Mouse (Mus musculus) midbrain, postnatal 0 days (tissue): ENCODE measurements around the gene Mrpl22. TPM values are rescaled to one million over a fixed set of nuclear protein-coding genes. Genes with fewer than 3 reads are reported as not detected.
A peak's percentile ranks its signal among the peaks of the same experiment; 100 is the strongest.

Source experiments
- ATAC-seq: fragments of 200-750 bp; cut with Nextera tagmentation; 2 replicates; pipeline ENCODE4 v1.8.0; 2017; ENCODE audit warnings: moderate number of reproducible peaks, mild to moderate bottlenecking, moderate TSS enrichment, moderate library complexity; ENCODE audit not compliant: low FRiP score
- DNase-seq: peaks from one replicate; pipeline ENCODE4 v3.0.0-alpha.2; 2015; ENCODE audit warnings: low spot score
- H3K27ac ChIP-seq: fragments of 300-500 bp; sonication (generic); 2 replicates; pipeline ENCODE4 v1.5.1; 2014; ENCODE audit warnings: low read depth, mild to moderate bottlenecking, low read length, mixed read lengths
- H3K27me3 ChIP-seq: fragments of 300-500 bp; sonication (generic); 2 replicates; pipeline ENCODE4 v1.6.1; 2014; ENCODE audit warnings: low read length, control low read depth, mixed read lengths; ENCODE audit not compliant: insufficient read depth
- H3K36me3 ChIP-seq: fragments of 300-500 bp; sonication (generic); 2 replicates; pipeline ENCODE4 v1.6.1; 2014; ENCODE audit warnings: low read length, control low read depth, mixed read lengths; ENCODE audit not compliant: insufficient read depth
- H3K4me1 ChIP-seq: fragments of 300-500 bp; sonication (generic); 2 replicates; pipeline ENCODE4 v1.6.1; 2014; ENCODE audit warnings: mild to moderate bottlenecking, control low read depth, antibody characterized with exemption, low read length, mixed read lengths; ENCODE audit not compliant: insufficient read depth
- H3K4me2 ChIP-seq: fragments of 300-500 bp; sonication (generic); 2 replicates; pipeline ENCODE4 v1.6.1; 2014; ENCODE audit warnings: low read depth, mild to moderate bottlenecking, low read length, mixed read lengths; ENCODE audit not compliant: poor library complexity, severe bottlenecking
- H3K4me3 ChIP-seq: fragments of 300-500 bp; sonication (generic); 2 replicates; pipeline ENCODE4 v1.5.1; 2014; ENCODE audit warnings: low read depth, mild to moderate bottlenecking, low read length, moderate library complexity
- H3K9ac ChIP-seq: fragments of 300-500 bp; sonication (generic); replicated peaks from 2 replicates; pipeline ENCODE4 v1.6.1; 2014; ENCODE audit warnings: mild to moderate bottlenecking, low read length, moderate library complexity, mixed read lengths; ENCODE audit not compliant: poor library complexity, severe bottlenecking
- H3K9me3 ChIP-seq: fragments of 300-500 bp; sonication (generic); 2 replicates; pipeline ENCODE4 v1.6.1; 2016; ENCODE audit warnings: low read length, control low read depth
- CTCF ChIP-seq: IDR thresholded peaks from 2 replicates; pipeline ENCODE4 v1.5.1; 2016; ENCODE audit warnings: antibody characterized with exemption, mild to moderate bottlenecking
- WGBS: fragments of 180-500 bp; shearing (Covaris S2); extraction: QIAGEN DNeasy Blood & Tissue Kit; methylation state at CpG from one replicate; pipeline ENCODE4 v1.1.7; 2014; 5-methylcytosine and 5-hydroxymethylcytosine counted together
- polyA plus RNA-seq: library from polyadenylated mRNA; unstranded; fragments of >200 nt; fragmentation: Nextera tagmentation; extraction: Ambion mirVana; gene quantifications from 2 replicates; pipeline ENCODE4 v1.2.1, GENCODE M21; 2015
- total RNA-seq: library from RNA; depleted of rRNA; stranded (reverse); fragments of >200 nt; gene quantifications from 2 replicates; pipeline ENCODE4 v1.2.3, GENCODE M21; 2014

The Mrpl22 gene
- total and polyA plus RNA-seq, 2 experiments from 2014 or later: 33.5 to 88.3 TPM

DNA sequence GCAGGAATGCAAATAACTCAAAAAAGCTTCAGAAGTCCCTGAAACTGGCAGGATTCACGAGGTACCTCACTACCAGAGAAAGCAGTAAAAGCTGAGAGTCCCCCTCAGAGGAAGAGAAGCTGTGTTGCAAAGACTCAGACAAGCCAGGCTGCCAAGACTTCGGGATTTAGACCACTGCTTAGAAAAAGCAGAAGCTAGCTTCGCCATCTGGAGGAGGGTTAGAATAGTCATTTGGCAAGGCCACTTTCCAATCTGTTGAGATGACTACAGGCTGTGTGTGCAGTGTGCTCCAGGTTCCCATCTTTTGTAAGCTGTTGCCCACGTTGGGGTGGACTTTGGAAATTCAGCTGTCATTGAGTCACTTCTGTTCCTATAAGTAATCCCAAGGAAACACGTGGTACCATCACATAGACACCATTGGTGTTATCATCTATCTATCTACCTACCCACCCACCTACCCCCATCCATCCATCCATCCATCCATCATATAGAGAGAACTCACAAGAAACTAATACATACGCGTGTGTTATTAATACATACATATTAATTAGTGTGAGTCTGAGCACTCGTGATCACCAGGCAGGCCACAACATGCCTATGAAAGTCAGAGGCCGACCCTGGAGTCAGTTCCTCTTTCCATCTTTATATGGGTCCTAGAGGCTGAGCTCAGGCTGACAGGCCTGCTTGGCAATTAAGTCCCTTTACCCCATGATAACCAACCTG, 27.6 kb upstream of the Mrpl22 start:
- Histone ChIP-seq H3K36me3 (peaks cover 74% of the 10 kb centered on the region), H3K27ac (no peak overlapping the region), H3K4me2 (no peak overlapping the region), H3K4me3 (no peak overlapping the region), H3K9me3 (no peaks in the 10 kb centered on the region), H3K9ac (no peak overlapping the region), H3K4me1 (no peaks in the 10 kb centered on the region), H3K27me3 (no peaks in the 10 kb centered on the region)
- 91% methylated on average over 9 of the region's 9 CpGs for WGBS
- no peak for ATAC-seq
- DNase-seq: no peak
- no peak for TF ChIP-seq CTCF

DNA sequence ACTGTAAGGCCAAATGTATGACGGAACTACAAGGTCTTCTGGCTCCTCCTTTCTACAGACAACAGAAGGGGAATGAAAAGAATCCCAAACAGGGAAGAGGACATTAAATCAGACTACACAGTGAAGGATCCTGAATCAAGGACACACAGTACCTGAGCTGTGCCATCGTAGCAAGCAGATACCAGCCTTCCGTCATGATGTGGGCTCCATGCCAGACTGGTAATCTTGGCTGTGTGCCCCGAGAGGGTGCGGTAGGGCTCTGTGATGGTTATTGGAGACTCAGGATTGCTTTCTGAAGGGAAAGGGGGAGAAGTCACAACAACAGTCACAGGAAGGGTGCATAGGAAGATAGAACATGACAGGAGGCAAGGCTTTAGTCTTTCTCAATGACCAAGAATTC, 25.2 kb upstream of the Mrpl22 start:
- Histone ChIP-seq H3K27me3 (no peaks in the 10 kb centered on the region), H3K9ac (no peak overlapping the region), H3K4me1 (no peaks in the 10 kb centered on the region), H3K9me3 (no peaks in the 10 kb centered on the region), H3K4me3 (no peak overlapping the region), H3K36me3 (peaks cover 70% of the 10 kb centered on the region), H3K4me2 (no peak overlapping the region), H3K27ac (no peak overlapping the region)
- WGBS: 85% methylated on average over 5 of the region's 5 CpGs
- DNase-seq (no peak), ATAC-seq (no peak)
- TF ChIP-seq CTCF: no peak

DNA sequence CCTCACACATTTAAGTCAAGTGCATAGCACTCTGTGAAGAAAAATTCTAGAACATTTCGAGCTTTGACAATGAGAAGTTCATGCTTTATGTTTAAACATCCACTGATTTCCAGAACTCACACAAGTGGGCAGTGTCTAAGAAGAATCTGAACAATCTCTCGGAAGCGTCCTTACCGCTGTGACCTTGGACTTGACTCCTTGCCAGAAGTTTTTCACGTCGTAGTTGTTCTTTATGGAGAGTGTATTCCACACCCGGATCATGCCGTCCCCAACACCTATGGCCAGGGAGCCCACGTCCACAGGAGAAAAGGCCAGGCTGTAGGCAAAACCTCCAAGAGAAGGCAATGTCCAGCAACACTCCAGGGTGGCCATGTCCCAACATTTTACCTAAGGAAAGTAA, 16.0 kb upstream of the Mrpl22 start:
- peaks cover 59% of the 10 kb centered on the region for H3K36me3 ChIP-seq
- H3K4me2 ChIP-seq: no peak overlapping the region
- no peak for TF ChIP-seq CTCF
- H3K9me3 ChIP-seq: no peaks in the 10 kb centered on the region
- no peaks in the 10 kb centered on the region for H3K4me1 ChIP-seq
- DNase-seq: no peak
- no peak overlapping the region for H3K9ac ChIP-seq
- H3K27ac ChIP-seq: no peak overlapping the region
- WGBS: 96% methylated on average over 9 of the region's 9 CpGs
- H3K4me3 ChIP-seq: no peak overlapping the region
- no peak for ATAC-seq
- no peaks in the 10 kb centered on the region for H3K27me3 ChIP-seq

DNA sequence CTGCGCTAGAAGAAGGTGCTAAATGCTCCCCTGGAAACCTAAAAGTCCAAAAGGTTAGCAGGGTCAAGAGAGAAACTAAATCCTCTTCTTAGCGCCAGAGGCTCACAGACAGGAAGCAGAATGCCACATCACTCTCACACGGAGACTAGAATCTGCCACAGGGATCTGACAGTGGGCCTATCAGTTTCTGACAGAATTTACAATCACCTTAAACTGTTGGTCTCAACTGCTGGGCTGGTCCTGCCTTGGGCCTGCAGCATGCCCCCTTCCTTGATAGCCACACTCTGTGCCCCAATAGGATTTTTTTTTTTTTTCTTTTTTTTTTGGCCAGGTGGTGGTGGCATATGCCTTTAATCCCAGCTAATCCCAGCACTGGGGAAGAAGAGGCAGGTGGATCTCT, 14.6 kb upstream of the Mrpl22 start:
- DNase-seq: no peak
- no peak for TF ChIP-seq CTCF
- no peaks in the 10 kb centered on the region for H3K27me3 ChIP-seq
- H3K4me2 ChIP-seq: no peak overlapping the region
- H3K9me3 ChIP-seq: no peaks in the 10 kb centered on the region
- H3K4me1 ChIP-seq: no peaks in the 10 kb centered on the region
- H3K27ac ChIP-seq: no peak overlapping the region
- no peak overlapping the region for H3K4me3 ChIP-seq
- no peak for ATAC-seq
- 87% methylated on average over 3 of the region's 3 CpGs for WGBS
- no peak overlapping the region for H3K9ac ChIP-seq
- peaks cover 48% of the 10 kb centered on the region for H3K36me3 ChIP-seq

DNA sequence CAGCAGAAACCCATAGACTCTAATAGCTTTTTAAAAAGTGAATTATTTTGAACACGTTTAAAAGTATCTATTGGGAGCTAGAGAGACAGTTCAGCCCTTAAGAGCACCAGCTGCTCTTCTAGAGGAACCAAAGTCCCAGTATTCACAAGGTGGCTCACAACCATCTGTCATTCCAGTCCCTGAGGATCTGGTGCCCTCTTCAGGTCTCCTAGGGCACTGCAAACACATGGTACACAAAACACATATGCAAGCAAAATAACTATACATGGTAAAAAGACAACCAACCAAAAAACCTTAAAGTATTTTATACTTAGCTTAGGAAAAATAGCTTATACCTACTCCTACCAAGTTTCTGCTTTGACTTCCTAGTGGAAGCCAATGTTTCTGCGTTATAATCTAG, 6.4 kb upstream of the Mrpl22 start:
- Histone ChIP-seq H3K27me3 (no peaks in the 10 kb centered on the region), H3K4me2 (no peak overlapping the region), H3K4me1 (no peaks in the 10 kb centered on the region), H3K27ac (no peak overlapping the region), H3K9ac (no peak overlapping the region), H3K36me3 (peaks cover 18% of the 10 kb centered on the region; the same call in 1 of the 2 replicates), H3K4me3 (no peak overlapping the region), H3K9me3 (no peaks in the 10 kb centered on the region)
- WGBS: 96% methylated on average over 2 of the region's 2 CpGs
- TF ChIP-seq CTCF: peak; percentile 41
- ATAC-seq: no peak
- no peak for DNase-seq

DNA sequence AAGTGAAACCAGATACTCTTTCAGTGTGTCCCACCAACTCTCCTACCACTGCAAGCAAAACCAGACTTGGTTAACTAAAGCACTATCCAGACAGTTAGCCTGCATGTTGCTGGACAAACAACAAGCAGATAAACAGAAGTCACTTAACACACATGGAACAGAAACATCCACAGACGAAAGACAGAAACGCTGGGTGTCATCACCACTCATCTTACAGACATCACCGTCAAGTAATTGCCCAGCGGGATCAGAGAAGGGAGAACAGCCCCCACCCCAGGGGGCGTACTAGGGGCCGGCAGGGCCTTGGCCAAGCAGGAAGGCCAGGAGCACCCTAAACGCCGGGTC, 3.7 kb upstream of the Mrpl22 start:
- Histone ChIP-seq H3K4me2 (peak overlapping the region; percentile 75), H3K4me1 (no peaks in the 10 kb centered on the region), H3K36me3 (peaks cover 18% of the 10 kb centered on the region; the same call in 1 of the 2 replicates), H3K27ac (peak overlapping the region; percentile 51; the same call in 1 of the 2 replicates), H3K9ac (peak overlapping the region; percentile 65), H3K4me3 (peak overlapping the region; percentile 91), H3K27me3 (no peaks in the 10 kb centered on the region), H3K9me3 (no peaks in the 10 kb centered on the region)
- 0% methylated on average over 7 of the region's 8 CpGs for WGBS
- DNase-seq (no peak), ATAC-seq (no peak)
- TF ChIP-seq CTCF: 0 out of 2 replicates have a peak, but pooled peaks have one; percentile 20
